Mouse (Mus musculus): ENCODE data around the gene Hdac11. TPM values are rescaled to one million over a fixed set of nuclear protein-coding genes. Genes with fewer than 3 reads are reported as not detected.

The Hdac11 gene
- polyA plus RNA-seq, 1 experiment from 2014 or later = 16.2 TPM

DNA sequence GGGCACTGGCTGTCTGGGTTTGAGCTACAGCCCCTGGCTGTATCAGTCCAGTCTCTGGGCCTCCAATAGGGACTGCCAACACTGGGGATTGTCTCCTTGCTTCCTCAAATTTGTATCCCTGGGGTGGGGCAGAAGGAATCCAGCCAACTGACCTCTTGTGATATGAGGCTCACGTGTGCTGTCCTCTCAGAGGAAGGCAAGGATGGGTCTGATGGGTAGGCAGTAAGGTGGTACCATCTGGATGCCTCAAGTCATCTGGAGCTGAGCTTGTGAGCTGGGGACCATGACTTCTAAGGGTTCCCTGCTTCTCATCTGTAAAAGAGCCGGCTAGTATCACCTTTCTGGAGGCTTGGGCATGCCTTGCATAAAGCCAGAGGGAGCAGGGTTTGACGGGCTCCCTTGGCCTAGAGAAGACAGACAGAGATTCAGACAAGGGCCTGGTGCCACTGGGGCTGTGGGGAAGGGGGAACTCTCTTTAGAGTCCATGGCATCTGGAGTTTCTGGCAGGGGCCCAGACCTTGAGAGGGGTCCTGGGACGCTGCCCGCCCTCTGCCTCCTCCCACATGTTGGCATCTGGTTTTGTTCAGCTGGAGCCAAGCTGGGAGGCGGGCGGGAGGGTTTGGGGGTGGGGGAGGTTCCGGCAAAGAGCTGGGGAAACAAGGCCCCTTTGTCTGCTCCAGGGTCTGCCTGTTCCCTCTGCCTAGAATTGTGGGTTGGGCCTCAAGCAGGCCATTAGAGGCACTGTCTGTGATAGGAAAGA lies 44.1 kb downstream of the Hdac11 start:
- H3K27me3 ChIP-seq (ENCODE audit: insufficient read depth, low read length) = no peaks in the 10 kb centered on the region
- ATAC-seq (replicated peaks; ENCODE audit: low FRiP score, low read depth) = no peak
- no peaks in the 10 kb centered on the region for H3K36me3 ChIP-seq (ENCODE audit: insufficient read depth, low read length)
- H3K9me3 ChIP-seq (replicated peaks; ENCODE audit: low read length) = no peaks in the 10 kb centered on the region
- WGBS = 34% methylated on average over 8 of the region's 8 CpGs
- no peak overlapping the region for H3K9ac ChIP-seq (ENCODE audit: low read depth, low read length)
- H3K4me2 ChIP-seq (ENCODE audit: low read length) = no peak overlapping the region
- DNase-seq (ENCODE audit: low spot score) = peak; percentile 35
- no peak for TF ChIP-seq CTCF (IDR thresholded peaks at IDR 0.05; ENCODE audit: low read depth)
- no peaks in the 10 kb centered on the region for H3K4me1 ChIP-seq (replicated peaks; ENCODE audit: insufficient read depth, low read length)
- no peak overlapping the region for H3K4me3 ChIP-seq (replicated peaks; ENCODE audit: low read depth, low read length)
- H3K27ac ChIP-seq = no peak overlapping the region

DNA sequence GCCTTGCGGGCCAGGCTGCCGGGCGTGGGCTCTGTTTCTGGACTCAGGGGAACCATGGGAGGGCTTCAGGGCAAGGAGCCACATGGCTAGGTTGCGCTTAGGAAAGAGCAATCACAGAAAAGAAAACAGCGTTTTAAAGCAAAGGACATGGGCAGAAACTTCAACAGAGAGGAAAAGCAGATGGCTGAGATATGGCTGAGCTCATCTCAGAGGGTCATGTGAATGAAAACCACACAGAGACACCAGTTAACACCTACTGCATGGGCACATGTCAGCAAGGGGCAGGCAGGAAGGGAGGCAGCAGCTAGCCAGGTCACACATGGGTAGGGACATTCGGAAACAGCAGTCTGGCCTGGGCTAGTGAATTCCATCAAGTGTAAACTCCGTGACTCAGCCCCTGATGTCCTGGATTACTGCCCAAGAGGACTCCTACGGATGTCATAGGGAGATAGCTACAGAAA lies 45.4 kb downstream of the Hdac11 start:
- no peak overlapping the region for H3K27ac ChIP-seq

DNA sequence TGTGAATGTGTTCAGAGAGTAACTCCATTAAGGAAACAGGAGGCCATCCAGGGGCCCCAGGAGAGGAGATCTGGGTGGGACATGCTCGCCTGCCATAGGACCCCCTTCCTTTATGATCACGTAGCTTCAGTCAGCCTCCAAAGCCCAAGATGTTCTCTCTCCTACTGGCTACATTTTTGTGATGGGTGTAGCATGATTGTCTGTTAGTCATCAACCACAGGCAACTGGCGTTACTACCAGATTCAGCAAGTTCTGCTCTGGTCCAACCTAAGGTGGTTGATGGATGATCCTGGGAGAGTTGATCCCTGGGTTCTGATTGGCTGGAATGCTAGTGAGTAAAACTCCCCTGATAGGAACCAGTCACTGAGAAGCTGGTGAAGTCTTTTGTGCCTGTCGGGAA lies 46.1 kb downstream of the Hdac11 start:
- no peak for TF ChIP-seq CTCF (IDR thresholded peaks at IDR 0.05; ENCODE audit: low read depth)

More for the DNA sequence above, 45.4 kb downstream of the Hdac11 start:
- Histone ChIP-seq H3K36me3 (ENCODE audit: insufficient read depth, low read length) (no peaks in the 10 kb centered on the region), H3K27me3 (ENCODE audit: insufficient read depth, low read length) (no peaks in the 10 kb centered on the region), H3K4me2 (ENCODE audit: low read length) (no peak overlapping the region), H3K4me3 (replicated peaks; ENCODE audit: low read depth, low read length) (no peak overlapping the region), H3K9me3 (replicated peaks; ENCODE audit: low read length) (no peaks in the 10 kb centered on the region), H3K9ac (ENCODE audit: low read depth, low read length) (no peak overlapping the region), H3K4me1 (replicated peaks; ENCODE audit: insufficient read depth, low read length) (no peaks in the 10 kb centered on the region)
- no peak for TF ChIP-seq CTCF (IDR thresholded peaks at IDR 0.05; ENCODE audit: low read depth)
- DNase-seq (ENCODE audit: low spot score) = no peak
- 59% methylated on average over 8 of the region's 8 CpGs for WGBS
- ATAC-seq (replicated peaks; ENCODE audit: low FRiP score, low read depth) = no peak

DNA sequence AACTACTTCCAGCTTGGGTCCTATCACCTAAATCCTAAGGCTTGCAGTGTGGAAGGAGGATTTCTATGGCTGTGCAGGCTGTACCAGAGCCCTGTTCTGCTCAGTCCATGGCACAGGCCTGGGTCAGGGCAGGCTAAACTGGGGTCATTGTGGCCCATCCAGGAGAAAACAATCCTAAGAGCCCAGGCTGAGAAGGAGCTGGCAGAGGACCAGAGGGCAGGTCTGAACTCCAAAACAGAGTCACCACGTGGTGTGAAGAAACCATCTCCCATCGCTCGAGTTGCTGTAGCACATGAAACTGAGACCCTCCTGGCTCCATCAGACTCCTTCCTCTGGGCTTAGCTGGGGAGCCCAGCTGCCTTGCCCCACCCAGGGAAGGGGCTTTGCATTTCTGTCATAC lies 48.9 kb downstream of the Hdac11 start:
- no peak overlapping the region for H3K4me3 ChIP-seq (replicated peaks; ENCODE audit: low read depth, low read length)
- H3K4me1 ChIP-seq (replicated peaks; ENCODE audit: insufficient read depth, low read length) = no peaks in the 10 kb centered on the region
- H3K9me3 ChIP-seq (replicated peaks; ENCODE audit: low read length) = no peaks in the 10 kb centered on the region
- H3K9ac ChIP-seq (ENCODE audit: low read depth, low read length) = no peak overlapping the region
- no peaks in the 10 kb centered on the region for H3K27me3 ChIP-seq (ENCODE audit: insufficient read depth, low read length)
- H3K4me2 ChIP-seq (ENCODE audit: low read length) = no peak overlapping the region
- no peaks in the 10 kb centered on the region for H3K36me3 ChIP-seq (ENCODE audit: insufficient read depth, low read length)
- 52% methylated on average over 3 of the region's 3 CpGs for whole genome bisulfite sequencing
- ATAC-seq (replicated peaks; ENCODE audit: low FRiP score, low read depth) = no peak
- DNase-seq (ENCODE audit: low spot score) = no peak
- no peak for TF ChIP-seq CTCF (IDR thresholded peaks at IDR 0.05; ENCODE audit: low read depth)
- no peak overlapping the region for H3K27ac ChIP-seq

More for the DNA sequence above, 46.1 kb downstream of the Hdac11 start:
- DNase-seq (ENCODE audit: low spot score) (no peak), ATAC-seq (replicated peaks; ENCODE audit: low FRiP score, low read depth) (no peak)
- Histone ChIP-seq H3K4me2 (ENCODE audit: low read length) (no peak overlapping the region), H3K36me3 (ENCODE audit: insufficient read depth, low read length) (no peaks in the 10 kb centered on the region), H3K4me1 (replicated peaks; ENCODE audit: insufficient read depth, low read length) (no peaks in the 10 kb centered on the region), H3K9me3 (replicated peaks; ENCODE audit: low read length) (no peaks in the 10 kb centered on the region), H3K27me3 (ENCODE audit: insufficient read depth, low read length) (no peaks in the 10 kb centered on the region), H3K4me3 (replicated peaks; ENCODE audit: low read depth, low read length) (no peak overlapping the region), H3K27ac (no peak overlapping the region), H3K9ac (ENCODE audit: low read depth, low read length) (no peak overlapping the region)
- 72% methylated on average over 4 of the region's 4 CpGs for WGBS

DNA sequence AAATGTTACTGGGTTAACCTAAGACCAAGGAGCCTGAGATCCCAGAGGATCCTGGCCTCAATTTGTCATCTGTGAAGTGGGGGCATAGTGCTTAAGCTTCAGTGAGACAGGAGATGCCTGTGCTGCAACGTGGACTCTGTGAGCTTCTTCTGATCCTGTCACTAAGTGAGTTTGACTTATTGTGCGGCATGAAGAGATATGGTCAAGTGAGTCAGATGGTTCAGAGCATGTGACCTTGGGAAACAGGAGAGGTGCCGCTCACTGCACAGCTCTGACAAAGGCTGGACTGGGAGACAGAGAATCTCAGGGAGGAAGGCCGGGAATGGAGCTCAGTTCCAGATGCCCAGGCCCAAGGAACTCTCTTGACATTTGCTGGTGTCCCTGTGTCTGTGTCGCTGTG lies 49.3 kb downstream of the Hdac11 start:
- no peaks in the 10 kb centered on the region for H3K36me3 ChIP-seq (ENCODE audit: insufficient read depth, low read length)
- DNase-seq (ENCODE audit: low spot score) (no peak), ATAC-seq (replicated peaks; ENCODE audit: low FRiP score, low read depth) (no peak)
- no peaks in the 10 kb centered on the region for H3K9me3 ChIP-seq (replicated peaks; ENCODE audit: low read length)
- no peak overlapping the region for H3K27ac ChIP-seq
- WGBS = 60% methylated on average over 5 of the region's 5 CpGs
- TF ChIP-seq CTCF (IDR thresholded peaks at IDR 0.05; ENCODE audit: low read depth) = no peak
- no peaks in the 10 kb centered on the region for H3K27me3 ChIP-seq (ENCODE audit: insufficient read depth, low read length)
- H3K9ac ChIP-seq (ENCODE audit: low read depth, low read length) = no peak overlapping the region
- no peaks in the 10 kb centered on the region for H3K4me1 ChIP-seq (replicated peaks; ENCODE audit: insufficient read depth, low read length)
- H3K4me3 ChIP-seq (replicated peaks; ENCODE audit: low read depth, low read length) = no peak overlapping the region
- no peak overlapping the region for H3K4me2 ChIP-seq (ENCODE audit: low read length)

DNA sequence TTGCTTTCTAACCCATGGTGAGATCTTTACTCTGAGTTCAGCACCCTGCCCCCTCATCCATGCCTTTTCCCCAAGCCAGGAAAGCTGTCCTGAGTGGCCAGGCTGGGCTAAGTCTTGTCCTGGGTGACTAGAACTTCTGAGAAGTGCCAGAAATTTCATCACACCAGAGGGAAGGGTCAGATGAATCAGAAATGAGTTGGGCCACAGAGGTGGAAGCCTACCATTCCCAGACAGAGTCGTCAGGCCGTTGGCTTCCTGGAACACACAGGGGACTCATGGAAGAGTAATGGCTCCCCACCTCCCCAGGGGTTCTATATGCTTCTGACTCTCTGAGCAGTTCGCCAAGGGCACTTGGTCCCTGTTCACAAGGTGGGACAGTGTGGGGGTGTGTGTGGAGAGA lies 51.0 kb downstream of the Hdac11 start:
- no peaks in the 10 kb centered on the region for H3K4me1 ChIP-seq (replicated peaks; ENCODE audit: insufficient read depth, low read length)
- ATAC-seq (replicated peaks; ENCODE audit: low FRiP score, low read depth) (no peak), DNase-seq (ENCODE audit: low spot score) (no peak)
- no peak overlapping the region for H3K4me2 ChIP-seq (ENCODE audit: low read length)
- H3K4me3 ChIP-seq (replicated peaks; ENCODE audit: low read depth, low read length) = no peak overlapping the region
- no peak for TF ChIP-seq CTCF (IDR thresholded peaks at IDR 0.05; ENCODE audit: low read depth)
- no peak overlapping the region for H3K9ac ChIP-seq (ENCODE audit: low read depth, low read length)
- no peaks in the 10 kb centered on the region for H3K27me3 ChIP-seq (ENCODE audit: insufficient read depth, low read length)
- H3K27ac ChIP-seq = no peak overlapping the region
- H3K9me3 ChIP-seq (replicated peaks; ENCODE audit: low read length) = no peaks in the 10 kb centered on the region
- no peaks in the 10 kb centered on the region for H3K36me3 ChIP-seq (ENCODE audit: insufficient read depth, low read length)
- 53% methylated on average over 3 of the region's 3 CpGs for WGBS
